Mouse (Mus musculus): ENCODE data around the gene Wbp11. TPM values are rescaled to one million over a fixed set of nuclear protein-coding genes. Genes with fewer than 3 reads are reported as not detected.

Wbp11 gene
- polyA plus RNA-seq, 1 experiment from 2014 or later: 93.5 TPM

GRCm38 (mm10) chr6:136857186-136857872 lies 29.3 kb upstream of the Wbp11 start, which contains the start of gene Art4:
Gene Art4, minus strand, starts transcription at chr6:136857733.
- peak within 1 kb of the TSS; percentile 97 for H3K27ac ChIP-seq (ENCODE audit: low read depth, low read length)
- H3K4me1 ChIP-seq (ENCODE audit: control insufficient read depth, insufficient read depth, low read length): peaks cover 48% of the 10 kb centered on the region
- H3K9ac ChIP-seq (ENCODE audit: low read depth, low read length): peak within 1 kb of the TSS; percentile 75
- WGBS (ENCODE audit: insufficient replicate concordance): 18% methylated on average over 18 of the region's 18 CpGs
- peak within 1 kb of the TSS; percentile 57 for H3K4me2 ChIP-seq
- H3K27me3 ChIP-seq (ENCODE audit: control insufficient read depth, insufficient read depth, low read length): no peaks in the 10 kb centered on the region
- ATAC-seq (replicated peaks; ENCODE audit: insufficient number of reproducible peaks, low FRiP score, low TSS enrichment): peak; percentile 87
- H3K4me3 ChIP-seq (ENCODE audit: low read depth, low read length): peak within 1 kb of the TSS; percentile 38
- no peaks in the 10 kb centered on the region for H3K36me3 ChIP-seq (ENCODE audit: control insufficient read depth, insufficient read depth, low read length)
- no peaks in the 10 kb centered on the region for H3K9me3 ChIP-seq (replicated peaks; ENCODE audit: control insufficient read depth, low read length)

DNA sequence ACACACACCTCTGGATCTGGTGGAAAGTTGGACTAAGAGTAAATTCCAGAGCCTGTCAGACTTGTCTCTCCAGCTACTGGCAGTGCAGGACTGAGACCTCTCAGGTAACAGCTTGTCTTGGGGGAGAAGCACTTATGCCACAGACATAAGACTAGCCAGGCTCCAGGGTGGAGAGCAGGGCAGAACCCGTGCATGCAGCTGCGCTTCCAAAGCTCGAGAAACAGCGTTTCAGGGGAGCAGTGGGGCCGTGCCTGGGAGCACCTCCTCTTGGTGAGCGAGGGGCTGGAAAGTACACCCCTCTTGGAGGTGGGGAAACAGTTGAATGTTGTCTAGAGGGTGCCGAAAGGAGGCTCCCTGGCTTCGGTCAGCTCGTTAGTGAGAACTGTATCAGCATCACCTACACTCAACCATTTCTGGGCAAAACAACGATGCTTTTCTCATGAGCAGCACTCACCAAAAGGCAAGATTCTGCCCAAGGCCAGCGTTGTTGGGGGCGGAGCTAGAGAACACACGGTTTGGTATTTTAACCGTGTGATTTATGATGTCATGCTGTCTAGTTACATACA lies 28.1 kb upstream of the Wbp11 start:
- H3K4me1 ChIP-seq (ENCODE audit: control insufficient read depth, insufficient read depth, low read length): peaks cover 48% of the 10 kb centered on the region
- H3K4me3 ChIP-seq (ENCODE audit: low read depth, low read length): peak overlapping the region; percentile 38
- no peaks in the 10 kb centered on the region for H3K9me3 ChIP-seq (replicated peaks; ENCODE audit: control insufficient read depth, low read length)
- 26% methylated on average over 14 of the region's 14 CpGs for WGBS (ENCODE audit: insufficient replicate concordance)
- H3K27me3 ChIP-seq (ENCODE audit: control insufficient read depth, insufficient read depth, low read length): no peaks in the 10 kb centered on the region
- ATAC-seq (replicated peaks; ENCODE audit: insufficient number of reproducible peaks, low FRiP score, low TSS enrichment): peak; percentile 16
- no peaks in the 10 kb centered on the region for H3K36me3 ChIP-seq (ENCODE audit: control insufficient read depth, insufficient read depth, low read length)
- H3K4me2 ChIP-seq: peak overlapping the region; percentile 57
- H3K27ac ChIP-seq (ENCODE audit: low read depth, low read length): peak overlapping the region; percentile 77
- peak overlapping the region; percentile 58 for H3K9ac ChIP-seq (ENCODE audit: low read depth, low read length)

DNA sequence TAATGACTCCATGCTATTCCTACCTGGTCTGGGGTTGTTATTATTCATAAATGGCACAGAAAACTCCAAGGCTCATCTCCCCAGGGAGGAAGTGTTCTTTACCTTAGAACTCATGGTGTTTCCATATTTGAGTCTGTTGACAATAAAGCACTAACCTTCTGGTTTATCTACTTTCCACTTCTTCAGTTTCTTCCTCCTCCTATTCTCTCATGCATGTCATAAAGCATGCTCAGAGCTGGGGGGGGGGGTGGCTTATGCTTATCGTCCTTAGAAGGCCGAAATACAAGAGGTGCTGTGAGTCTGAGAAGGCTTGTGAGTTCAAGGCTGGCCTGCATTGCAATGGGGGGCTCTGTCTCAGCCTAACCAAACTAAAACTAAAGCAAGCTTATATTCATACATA lies 27.1 kb upstream of the Wbp11 start:
- ATAC-seq (replicated peaks; ENCODE audit: insufficient number of reproducible peaks, low FRiP score, low TSS enrichment): no peak
- no peak overlapping the region for H3K27ac ChIP-seq (ENCODE audit: low read depth, low read length)
- H3K27me3 ChIP-seq (ENCODE audit: control insufficient read depth, insufficient read depth, low read length): no peaks in the 10 kb centered on the region
- no peaks in the 10 kb centered on the region for H3K9me3 ChIP-seq (replicated peaks; ENCODE audit: control insufficient read depth, low read length)
- H3K4me1 ChIP-seq (ENCODE audit: control insufficient read depth, insufficient read depth, low read length): peaks cover 44% of the 10 kb centered on the region
- H3K9ac ChIP-seq (ENCODE audit: low read depth, low read length): no peak overlapping the region; the same call in 1 of the 2 replicates
- peak overlapping the region; percentile 57 for H3K4me2 ChIP-seq
- 61% methylated on average over 2 of the region's 2 CpGs for WGBS (ENCODE audit: insufficient replicate concordance)
- H3K36me3 ChIP-seq (ENCODE audit: control insufficient read depth, insufficient read depth, low read length): no peaks in the 10 kb centered on the region
- H3K4me3 ChIP-seq (ENCODE audit: low read depth, low read length): peak overlapping the region; percentile 38

DNA sequence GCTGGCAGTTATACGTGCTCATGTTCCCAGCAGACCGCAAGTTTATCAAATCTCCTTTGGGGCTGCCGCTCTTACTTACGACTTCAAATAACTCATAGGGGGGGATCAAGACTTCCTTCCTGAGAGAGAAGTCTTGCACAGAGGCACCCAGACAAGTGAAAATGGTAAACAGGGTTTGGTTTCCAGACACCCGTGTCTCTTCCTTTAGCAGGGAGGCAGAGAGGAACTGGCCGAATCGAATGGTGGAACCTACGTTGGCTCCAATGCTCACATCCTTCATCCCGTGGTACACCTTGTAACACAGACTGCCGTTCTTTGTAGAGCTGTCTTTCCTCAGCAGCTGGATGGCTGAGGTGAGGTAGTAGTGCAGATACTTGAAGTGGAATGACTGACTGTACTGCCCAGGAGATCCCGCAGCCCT lies 26.3 kb upstream of the Wbp11 start:
- no peaks in the 10 kb centered on the region for H3K36me3 ChIP-seq (ENCODE audit: control insufficient read depth, insufficient read depth, low read length)
- no peaks in the 10 kb centered on the region for H3K9me3 ChIP-seq (replicated peaks; ENCODE audit: control insufficient read depth, low read length)
- peak overlapping the region; percentile 57 for H3K4me2 ChIP-seq
- no peak overlapping the region for H3K4me3 ChIP-seq (ENCODE audit: low read depth, low read length)
- H3K9ac ChIP-seq (ENCODE audit: low read depth, low read length): no peak overlapping the region
- no peak for ATAC-seq (replicated peaks; ENCODE audit: insufficient number of reproducible peaks, low FRiP score, low TSS enrichment)
- no peak overlapping the region for H3K27ac ChIP-seq (ENCODE audit: low read depth, low read length)
- 77% methylated on average over 11 of the region's 11 CpGs for WGBS (ENCODE audit: insufficient replicate concordance)
- H3K27me3 ChIP-seq (ENCODE audit: control insufficient read depth, insufficient read depth, low read length): no peaks in the 10 kb centered on the region
- peaks cover 38% of the 10 kb centered on the region for H3K4me1 ChIP-seq (ENCODE audit: control insufficient read depth, insufficient read depth, low read length)

DNA sequence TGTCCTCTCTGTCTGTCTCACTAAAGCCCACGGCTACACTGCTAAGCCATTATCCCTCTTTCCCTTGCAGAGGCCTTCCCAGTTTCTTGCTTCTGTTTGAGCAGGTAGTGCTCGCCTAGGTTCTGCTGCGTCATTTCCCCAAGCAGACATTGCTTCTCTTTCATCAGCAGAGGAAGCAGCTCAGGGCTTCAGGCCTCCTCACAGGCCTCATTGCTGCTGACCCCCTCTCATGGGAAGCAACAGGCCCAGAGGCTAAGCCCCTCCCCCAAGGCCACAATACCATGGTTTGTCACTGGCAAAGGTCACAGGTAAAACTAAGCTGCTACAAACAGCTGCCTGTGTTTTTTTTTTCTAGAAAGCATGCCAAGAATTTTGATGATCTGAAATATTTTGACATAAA lies 24.7 kb upstream of the Wbp11 start:
- Histone ChIP-seq H3K9ac (ENCODE audit: low read depth, low read length) (no peak overlapping the region), H3K36me3 (ENCODE audit: control insufficient read depth, insufficient read depth, low read length) (0 out of 2 replicates have a peak, but pooled peaks cover 3% of the 10 kb centered on the region), H3K4me3 (ENCODE audit: low read depth, low read length) (no peak overlapping the region), H3K9me3 (replicated peaks; ENCODE audit: control insufficient read depth, low read length) (no peaks in the 10 kb centered on the region), H3K27ac (ENCODE audit: low read depth, low read length) (no peak overlapping the region; the same call in 1 of the 2 replicates), H3K4me2 (peak overlapping the region; percentile 2), H3K27me3 (ENCODE audit: control insufficient read depth, insufficient read depth, low read length) (no peaks in the 10 kb centered on the region), H3K4me1 (ENCODE audit: control insufficient read depth, insufficient read depth, low read length) (peaks cover 25% of the 10 kb centered on the region)
- WGBS (ENCODE audit: insufficient replicate concordance): 44% methylated on average over 3 of the region's 3 CpGs
- ATAC-seq (replicated peaks; ENCODE audit: insufficient number of reproducible peaks, low FRiP score, low TSS enrichment): no peak

- H3K4me2 ChIP-seq: no peak overlapping the region
- 0 out of 2 replicates have a peak, but pooled peaks cover 3% of the 10 kb centered on the region for H3K36me3 ChIP-seq (ENCODE audit: control insufficient read depth, insufficient read depth, low read length)
- H3K4me1 ChIP-seq (ENCODE audit: control insufficient read depth, insufficient read depth, low read length): peaks cover 21% of the 10 kb centered on the region
- H3K27ac ChIP-seq (ENCODE audit: low read depth, low read length): no peak overlapping the region; the same call in 1 of the 2 replicates
- no peak for ATAC-seq (replicated peaks; ENCODE audit: insufficient number of reproducible peaks, low FRiP score, low TSS enrichment)
- WGBS (ENCODE audit: insufficient replicate concordance): 86% methylated on average over 4 of the region's 4 CpGs
- no peaks in the 10 kb centered on the region for H3K27me3 ChIP-seq (ENCODE audit: control insufficient read depth, insufficient read depth, low read length)
- no peaks in the 10 kb centered on the region for H3K9me3 ChIP-seq (replicated peaks; ENCODE audit: control insufficient read depth, low read length)
- H3K4me3 ChIP-seq (ENCODE audit: low read depth, low read length): no peak overlapping the region
- H3K9ac ChIP-seq (ENCODE audit: low read depth, low read length): no peak overlapping the region
These were observed 24.3 kb upstream of the Wbp11 start for GRCm38 (mm10) chr6:136852348-136852747.

DNA sequence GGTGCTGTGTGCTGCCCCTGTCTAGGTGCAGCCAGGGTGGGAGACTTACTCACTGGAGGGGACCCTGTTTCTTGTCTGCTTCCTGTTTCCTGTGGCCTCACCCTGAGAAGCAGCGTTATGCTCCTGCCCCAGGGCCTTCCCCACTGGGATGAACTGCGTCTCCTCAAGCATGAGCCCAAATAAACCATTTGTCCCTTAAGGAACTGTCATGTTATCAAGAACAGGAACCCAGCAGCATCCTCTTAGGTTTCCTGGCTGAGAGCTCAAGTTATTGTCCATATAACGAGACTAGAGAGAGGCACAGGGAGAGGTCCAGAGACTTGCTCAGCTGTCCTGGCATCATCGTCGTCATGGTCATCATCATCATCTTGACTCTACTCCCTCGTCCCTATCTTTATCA lies 22.2 kb upstream of the Wbp11 start:
- ATAC-seq (replicated peaks; ENCODE audit: insufficient number of reproducible peaks, low FRiP score, low TSS enrichment): no peak
- H3K9ac ChIP-seq (ENCODE audit: low read depth, low read length): no peak overlapping the region
- no peak overlapping the region for H3K4me3 ChIP-seq (ENCODE audit: low read depth, low read length)
- 66% methylated on average over 6 of the region's 6 CpGs for WGBS (ENCODE audit: insufficient replicate concordance)
- H3K36me3 ChIP-seq (ENCODE audit: control insufficient read depth, insufficient read depth, low read length): 0 out of 2 replicates have a peak, but pooled peaks cover 3% of the 10 kb centered on the region
- H3K9me3 ChIP-seq (replicated peaks; ENCODE audit: control insufficient read depth, low read length): no peaks in the 10 kb centered on the region
- no peaks in the 10 kb centered on the region for H3K27me3 ChIP-seq (ENCODE audit: control insufficient read depth, insufficient read depth, low read length)
- H3K4me1 ChIP-seq (ENCODE audit: control insufficient read depth, insufficient read depth, low read length): peaks cover 10% of the 10 kb centered on the region
- no peak overlapping the region for H3K4me2 ChIP-seq
- peak overlapping the region; percentile 41; the same call in 1 of the 2 replicates for H3K27ac ChIP-seq (ENCODE audit: low read depth, low read length)

GRCm38 (mm10) chr6:136848971-136849370 lies 20.9 kb upstream of the Wbp11 start:
- Histone ChIP-seq H3K27ac (ENCODE audit: low read depth, low read length) (no peak overlapping the region), H3K9me3 (replicated peaks; ENCODE audit: control insufficient read depth, low read length) (no peaks in the 10 kb centered on the region), H3K9ac (ENCODE audit: low read depth, low read length) (no peak overlapping the region), H3K27me3 (ENCODE audit: control insufficient read depth, insufficient read depth, low read length) (no peaks in the 10 kb centered on the region), H3K4me2 (no peak overlapping the region), H3K4me1 (ENCODE audit: control insufficient read depth, insufficient read depth, low read length) (peaks cover 6% of the 10 kb centered on the region), H3K36me3 (ENCODE audit: control insufficient read depth, insufficient read depth, low read length) (0 out of 2 replicates have a peak, but pooled peaks cover 3% of the 10 kb centered on the region), H3K4me3 (ENCODE audit: low read depth, low read length) (no peak overlapping the region)
- WGBS (ENCODE audit: insufficient replicate concordance): 81% methylated on average over 5 of the region's 5 CpGs
- no peak for ATAC-seq (replicated peaks; ENCODE audit: insufficient number of reproducible peaks, low FRiP score, low TSS enrichment)
